ENCODE assay signal across 8 mouse cellular contexts in the genomic region with DNA sequence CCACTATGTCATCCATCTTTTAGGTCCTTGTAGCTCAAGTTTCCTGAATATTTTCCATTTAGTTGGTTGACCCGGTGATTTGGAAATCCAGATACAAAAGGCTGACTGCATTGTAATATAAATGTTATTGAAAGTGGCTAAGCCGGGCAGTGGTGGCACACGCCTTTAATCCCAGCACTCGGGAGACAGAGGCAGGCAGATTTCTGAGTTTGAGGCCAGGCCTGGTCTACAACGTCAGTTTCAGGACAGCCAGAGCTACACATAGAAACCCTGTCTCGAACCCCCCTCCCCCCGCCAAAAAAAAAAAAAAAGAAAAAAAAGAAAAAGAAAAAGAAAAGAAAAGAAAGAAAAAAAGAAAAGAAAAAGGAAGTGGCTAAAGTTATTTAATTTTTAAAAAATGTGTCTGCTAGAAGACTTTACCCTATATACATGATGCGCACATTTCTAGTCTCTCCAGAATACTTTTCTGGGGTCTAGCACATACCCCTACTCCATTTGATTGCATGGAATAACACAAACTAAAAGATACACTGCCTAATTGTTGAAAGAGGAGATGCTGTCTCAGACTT. TPM values are rescaled to one million over a fixed set of nuclear protein-coding genes. Genes with fewer than 3 reads are reported as not detected.
DNase-seq lines count a peak whose midpoint lies in the region; ATAC-seq and TF ChIP-seq lines count a peak whose summit lies in the region.

No protein-coding gene starts in this region.

- peak overlapping the region; percentile 88 for H3K9ac ChIP-seq in forebrain, embryonic 11.5 days (ENCODE audit: low read length)
- H3K9ac ChIP-seq in limb, embryonic 13.5 days, result peak overlapping the region; percentile 94
- H3K9ac ChIP-seq in stomach, embryonic 14.5 days (replicated peaks; ENCODE audit: low read depth, low read length), result peak overlapping the region; percentile 72

- H3K36me3 ChIP-seq in megakaryocyte, embryonic 14.5 days (replicated peaks; ENCODE audit: low read length), result peaks cover 26% of the 10 kb centered on the region
- H3K36me3 ChIP-seq in forebrain, embryonic 11.5 days (ENCODE audit: control insufficient read depth, insufficient read depth, low read length), result peaks cover 4% of the 10 kb centered on the region; the same call in 1 of the 2 replicates
- peaks cover 24% of the 10 kb centered on the region for H3K36me3 ChIP-seq in limb, embryonic 13.5 days
- peaks cover 20% of the 10 kb centered on the region for H3K36me3 ChIP-seq in stomach, embryonic 14.5 days (ENCODE audit: control insufficient read depth, insufficient read depth, low read length)
- H3K36me3 ChIP-seq in thymus, adult 2 months (ENCODE audit: control insufficient read depth, insufficient read depth, low read length), result peaks cover 11% of the 10 kb centered on the region

- peak overlapping the region; percentile 100 for H3K4me3 ChIP-seq in megakaryocyte, embryonic 14.5 days (replicated peaks)
- H3K4me3 ChIP-seq in forebrain, embryonic 11.5 days (ENCODE audit: low read depth, low read length), result peak overlapping the region; percentile 86
- peak overlapping the region; percentile 98 for H3K4me3 ChIP-seq in limb, embryonic 13.5 days
- peak overlapping the region; percentile 99 for H3K4me3 ChIP-seq in stomach, embryonic 14.5 days (ENCODE audit: low read depth, low read length)
- H3K4me3 ChIP-seq in thymus, adult 2 months (ENCODE audit: control insufficient read depth, insufficient read depth, low read length), result no peak overlapping the region

- no peak overlapping the region; the same call in 1 of the 2 replicates for H3K27ac ChIP-seq in forebrain, embryonic 11.5 days (ENCODE audit: low read depth, low read length)
- 0 out of 2 replicates have a peak overlapping the region, but pooled peaks have one; percentile 39 for H3K27ac ChIP-seq in limb, embryonic 13.5 days
- H3K27ac ChIP-seq in stomach, embryonic 14.5 days (ENCODE audit: low read length), result peak overlapping the region; percentile 76
- H3K27ac ChIP-seq in thymus, adult 2 months (ENCODE audit: control insufficient read depth, insufficient read depth, low read length), result no peak overlapping the region

- no peak for TF ChIP-seq POLR2A in thymus, adult 2 months (IDR thresholded peaks at IDR 0.05; ENCODE audit: control insufficient read depth, extremely low read depth, insufficient read depth, low read length, poor library complexity)

- 83% methylated on average over 8 of the region's 8 CpGs for WGBS in forebrain, embryonic 11.5 days
- 83% methylated on average over 8 of the region's 8 CpGs for WGBS in limb, embryonic 13.5 days
- 84% methylated on average over 8 of the region's 8 CpGs for WGBS in stomach, embryonic 14.5 days
- 94% methylated on average over 8 of the region's 8 CpGs for WGBS in thymus, adult 2 months

- H3K9me3 ChIP-seq in megakaryocyte, embryonic 14.5 days, result peaks cover 3% of the 10 kb centered on the region; the same call in 1 of the 2 replicates
- H3K9me3 ChIP-seq in forebrain, embryonic 11.5 days (ENCODE audit: control insufficient read depth, low read length), result no peaks in the 10 kb centered on the region
- no peaks in the 10 kb centered on the region for H3K9me3 ChIP-seq in limb, embryonic 13.5 days
- no peaks in the 10 kb centered on the region for H3K9me3 ChIP-seq in stomach, embryonic 14.5 days (ENCODE audit: control insufficient read depth, low read depth, low read length)

- peaks cover 36% of the 10 kb centered on the region for H3K4me1 ChIP-seq in megakaryocyte, embryonic 14.5 days
- H3K4me1 ChIP-seq in forebrain, embryonic 11.5 days (replicated peaks; ENCODE audit: control insufficient read depth, insufficient read depth, low read length), result peaks cover 2% of the 10 kb centered on the region; the same call in 1 of the 2 replicates
- H3K4me1 ChIP-seq in limb, embryonic 13.5 days, result peaks cover 17% of the 10 kb centered on the region
- peaks cover 6% of the 10 kb centered on the region for H3K4me1 ChIP-seq in stomach, embryonic 14.5 days (ENCODE audit: control insufficient read depth, insufficient read depth, low read length)
- H3K4me1 ChIP-seq in thymus, adult 2 months (replicated peaks; ENCODE audit: control insufficient read depth, insufficient read depth, low read length), result peaks cover 5% of the 10 kb centered on the region

- no peak for ATAC-seq in megakaryocyte, adult 5-6 weeks (ENCODE audit: poor library complexity, severe bottlenecking)
- ATAC-seq in forebrain, embryonic 11.5 days (replicated peaks; ENCODE audit: low FRiP score), result no peak
- peak; percentile 5; the same call in 1 of the 2 replicates for ATAC-seq in limb, embryonic 13.5 days (ENCODE audit: low FRiP score, low read depth)
- no peak for ATAC-seq in stomach, embryonic 14.5 days (ENCODE audit: insufficient number of reproducible peaks, insufficient read depth, low FRiP score, low read depth)

- H3K4me2 ChIP-seq in forebrain, embryonic 11.5 days (ENCODE audit: low read depth, low read length, severe bottlenecking), result peak overlapping the region; percentile 60
- peak overlapping the region; percentile 98 for H3K4me2 ChIP-seq in limb, embryonic 13.5 days (replicated peaks)
- peak overlapping the region; percentile 91 for H3K4me2 ChIP-seq in stomach, embryonic 14.5 days (replicated peaks; ENCODE audit: low read depth, low read length)

- no peaks in the 10 kb centered on the region for H3K27me3 ChIP-seq in megakaryocyte, embryonic 14.5 days (replicated peaks)
- H3K27me3 ChIP-seq in forebrain, embryonic 11.5 days (ENCODE audit: control insufficient read depth, insufficient read depth, low read length), result no peaks in the 10 kb centered on the region
- no peaks in the 10 kb centered on the region for H3K27me3 ChIP-seq in limb, embryonic 13.5 days
- H3K27me3 ChIP-seq in stomach, embryonic 14.5 days (ENCODE audit: control insufficient read depth, insufficient read depth, low read length), result no peaks in the 10 kb centered on the region
- H3K27me3 ChIP-seq in thymus, adult 2 months (ENCODE audit: control insufficient read depth, insufficient read depth, low read length), result no peaks in the 10 kb centered on the region

- DNase-seq in forebrain, embryonic 11.5 days (ENCODE audit: low spot score), result no peak
- no peak for DNase-seq in frontal cortex, postnatal 36 days (ENCODE audit: low spot score in 2 of 2)
- DNase-seq in thymus, adult 2 months, result no peak
- DNase-seq in kidney, adult 11 months, result no peak

- TF ChIP-seq CTCF in thymus, adult 2 months (IDR thresholded peaks at IDR 0.05; ENCODE audit: borderline replicate concordance, control insufficient read depth, extremely low read depth, insufficient read depth, low read length, poor library complexity), result no peak

RNA-seq across cellular contexts. Expression of a gene that starts 0.8 kb away (rescaled TPM):
- polyA plus RNA-seq in megakaryocyte, embryonic 14.5 days (2012; ENCODE audit: insufficient read depth, low replicate concordance), result 32.6 and 45.1 TPM in 2 replicates
- total RNA-seq in megakaryocyte, adult 5-6 weeks (2015), result 90.6 and 116 TPM in 2 replicates
- 62.1 and 91.5 TPM in 2 replicates for total RNA-seq in megakaryocyte, adult 5-6 weeks (2017)
- 189 and 193 TPM in 2 replicates for polyA plus RNA-seq in forebrain, embryonic 11.5 days (2014; fragmentation: Nextera tagmentation; extraction: Ambion mirVana)
- 136 and 144 TPM in 2 replicates for polyA plus RNA-seq in limb, embryonic 13.5 days (2015; fragmentation: Nextera tagmentation; extraction: Ambion mirVana)
- polyA plus RNA-seq in stomach, embryonic 14.5 days (2014; fragmentation: Nextera tagmentation; extraction: Ambion mirVana), result 84.6 and 96.2 TPM in 2 replicates
- 103 and 106 TPM in 2 replicates for polyA plus RNA-seq in thymus, adult 2 months (2012; rRNA removed)

RNA-seq across cellular contexts. Expression of a gene that starts 9.7 kb away (rescaled TPM):
- polyA plus RNA-seq in megakaryocyte, embryonic 14.5 days (2012; ENCODE audit: insufficient read depth, low replicate concordance), result 2.0 and 2.9 TPM in 2 replicates
- 0.98 and 2.1 TPM in 2 replicates for total RNA-seq in megakaryocyte, adult 5-6 weeks (2015)
- total RNA-seq in megakaryocyte, adult 5-6 weeks (2017), result 0.95 and 1.4 TPM in 2 replicates
- 2.8 and 3.1 TPM in 2 replicates for polyA plus RNA-seq in forebrain, embryonic 11.5 days (2014; fragmentation: Nextera tagmentation; extraction: Ambion mirVana)
- polyA plus RNA-seq in limb, embryonic 13.5 days (2015; fragmentation: Nextera tagmentation; extraction: Ambion mirVana), result 1.4 TPM in 2 replicates
- 1.3 and 1.8 TPM in 2 replicates for polyA plus RNA-seq in stomach, embryonic 14.5 days (2014; fragmentation: Nextera tagmentation; extraction: Ambion mirVana)
- 14.6 and 16.2 TPM in 2 replicates for polyA plus RNA-seq in thymus, adult 2 months (2012; rRNA removed)

RNA-seq across cellular contexts. Expression of a gene that starts 13.1 kb away (rescaled TPM):
- 43.7 and 96.0 TPM in 2 replicates for polyA plus RNA-seq in megakaryocyte, embryonic 14.5 days (2012; ENCODE audit: insufficient read depth, low replicate concordance)
- total RNA-seq in megakaryocyte, adult 5-6 weeks (2015), result 62.2 and 68.0 TPM in 2 replicates
- total RNA-seq in megakaryocyte, adult 5-6 weeks (2017), result 129 and 168 TPM in 2 replicates
- polyA plus RNA-seq in forebrain, embryonic 11.5 days (2014; fragmentation: Nextera tagmentation; extraction: Ambion mirVana), result 159 and 165 TPM in 2 replicates
- polyA plus RNA-seq in limb, embryonic 13.5 days (2015; fragmentation: Nextera tagmentation; extraction: Ambion mirVana), result 124 and 127 TPM in 2 replicates
- 140 and 144 TPM in 2 replicates for polyA plus RNA-seq in stomach, embryonic 14.5 days (2014; fragmentation: Nextera tagmentation; extraction: Ambion mirVana)
- polyA plus RNA-seq in thymus, adult 2 months (2012; rRNA removed), result 176 and 192 TPM in 2 replicates

RNA-seq across cellular contexts. Expression of a gene that starts 15.2 kb away (rescaled TPM):
- not detected in 2 replicates for polyA plus RNA-seq in megakaryocyte, embryonic 14.5 days (2012; ENCODE audit: insufficient read depth, low replicate concordance)
- total RNA-seq in megakaryocyte, adult 5-6 weeks (2015), result 0.05 TPM in 1 of 2 replicates, not detected in the other
- total RNA-seq in megakaryocyte, adult 5-6 weeks (2017), result not detected in 2 replicates
- not detected in 2 replicates for polyA plus RNA-seq in forebrain, embryonic 11.5 days (2014; fragmentation: Nextera tagmentation; extraction: Ambion mirVana)
- 0.20 and 0.31 TPM in 2 replicates for polyA plus RNA-seq in limb, embryonic 13.5 days (2015; fragmentation: Nextera tagmentation; extraction: Ambion mirVana)
- polyA plus RNA-seq in stomach, embryonic 14.5 days (2014; fragmentation: Nextera tagmentation; extraction: Ambion mirVana), result 3.2 TPM in 2 replicates
- 11.8 and 12.1 TPM in 2 replicates for polyA plus RNA-seq in thymus, adult 2 months (2012; rRNA removed)

RNA-seq across cellular contexts. Expression of a gene that starts 36.3 kb away (rescaled TPM):
- 9.9 and 21.1 TPM in 2 replicates for polyA plus RNA-seq in megakaryocyte, embryonic 14.5 days (2012; ENCODE audit: insufficient read depth, low replicate concordance)
- total RNA-seq in megakaryocyte, adult 5-6 weeks (2015), result 69.8 and 71.2 TPM in 2 replicates
- total RNA-seq in megakaryocyte, adult 5-6 weeks (2017), result 23.2 and 33.6 TPM in 2 replicates
- polyA plus RNA-seq in forebrain, embryonic 11.5 days (2014; fragmentation: Nextera tagmentation; extraction: Ambion mirVana), result 179 and 181 TPM in 2 replicates
- polyA plus RNA-seq in limb, embryonic 13.5 days (2015; fragmentation: Nextera tagmentation; extraction: Ambion mirVana), result 172 and 175 TPM in 2 replicates
- 207 and 215 TPM in 2 replicates for polyA plus RNA-seq in stomach, embryonic 14.5 days (2014; fragmentation: Nextera tagmentation; extraction: Ambion mirVana)
- polyA plus RNA-seq in thymus, adult 2 months (2012; rRNA removed), result 245 and 273 TPM in 2 replicates

Comparison
In these comparisons a context has a peak if more than half of its experiments do, and no peak if none do; other contexts are left out.
1. H3K27ac ChIP-seq: peak in limb, embryonic 13.5 days (single experiment) and stomach, embryonic 14.5 days (single experiment); none in forebrain, embryonic 11.5 days (single experiment) and thymus, adult 2 months (single experiment).
2. Peak in every context shown above with its lines, with median percentiles within 50 percentile points of each other: H3K4me2 ChIP-seq and H3K9ac ChIP-seq.